8 mouse cellular contexts compared by ENCODE assay signal in the genomic region with DNA sequence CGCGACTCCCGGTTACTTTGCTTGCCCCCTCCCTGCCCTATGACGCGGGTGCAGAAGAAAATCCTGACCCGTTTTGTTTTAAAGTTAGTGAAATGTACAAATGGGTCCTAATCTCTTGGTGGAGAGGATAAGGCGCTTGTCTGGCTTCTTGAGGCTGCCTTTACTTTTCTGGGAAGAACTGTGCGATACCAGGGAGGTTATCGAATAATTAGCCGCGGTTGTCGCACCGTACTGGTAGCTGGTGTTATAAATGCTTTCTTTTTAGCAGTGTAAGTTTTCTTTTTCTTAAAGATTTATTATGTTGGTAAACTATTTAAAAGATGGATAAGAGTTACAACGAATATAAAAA. TPM values are rescaled to one million over a fixed set of nuclear protein-coding genes. Genes with fewer than 3 reads are reported as not detected.
DNase-seq lines count a peak whose midpoint lies in the region; ATAC-seq and TF ChIP-seq lines count a peak whose summit lies in the region.

No protein-coding gene starts in this region.

- H3K4me3 ChIP-seq in megakaryocyte, embryonic 14.5 days (replicated peaks), result peak overlapping the region; percentile 100
- peak overlapping the region; percentile 88 for H3K4me3 ChIP-seq in embryonic fibroblast, embryonic 13.5 days (ENCODE audit: insufficient read depth, low read length)
- peak overlapping the region; percentile 75 for H3K4me3 ChIP-seq in limb, embryonic 11.5 days (ENCODE audit: low read depth, low read length)
- H3K4me3 ChIP-seq in small intestine, adult 2 months (ENCODE audit: low read depth, low read length), result peak overlapping the region; percentile 75

- no peak overlapping the region for H3K27ac ChIP-seq in embryonic fibroblast, embryonic 13.5 days (ENCODE audit: insufficient read depth, low read length)
- H3K27ac ChIP-seq in limb, embryonic 11.5 days (replicated peaks; ENCODE audit: low read depth, low read length), result no peak overlapping the region
- peak overlapping the region; percentile 66 for H3K27ac ChIP-seq in small intestine, adult 2 months (ENCODE audit: insufficient read depth, low read depth, low read length)

- no peak for TF ChIP-seq CTCF in embryonic fibroblast, embryonic 13.5 days (IDR thresholded peaks at IDR 0.05; ENCODE audit: borderline replicate concordance, insufficient read depth, low read length)
- TF ChIP-seq CTCF in small intestine, adult 2 months (IDR thresholded peaks at IDR 0.05; ENCODE audit: extremely low read depth, insufficient read length, insufficient replicate concordance, low read depth, low read length), result no peak

- peak overlapping the region; percentile 86 for H3K4me2 ChIP-seq in limb, embryonic 11.5 days (ENCODE audit: low read depth, severe bottlenecking)

- H3K4me1 ChIP-seq in megakaryocyte, embryonic 14.5 days, result peaks cover 39% of the 10 kb centered on the region
- no peaks in the 10 kb centered on the region for H3K4me1 ChIP-seq in embryonic fibroblast, embryonic 13.5 days (ENCODE audit: control insufficient read depth, insufficient read depth, low read length)
- 0 out of 2 replicates have a peak, but pooled peaks cover 2% of the 10 kb centered on the region for H3K4me1 ChIP-seq in limb, embryonic 11.5 days (ENCODE audit: control insufficient read depth, insufficient read depth, low read length)
- H3K4me1 ChIP-seq in small intestine, adult 2 months (ENCODE audit: control insufficient read depth, insufficient read depth, insufficient read length, low read length), result no peaks in the 10 kb centered on the region; the same call in 1 of the 2 replicates

- WGBS in limb, embryonic 11.5 days, result 3% methylated on average over 14 of the region's 14 CpGs
- WGBS in small intestine, adult 2 months, result under 1% methylated on average over 14 of the region's 14 CpGs

- H3K27me3 ChIP-seq in megakaryocyte, embryonic 14.5 days (replicated peaks), result no peaks in the 10 kb centered on the region
- H3K27me3 ChIP-seq in limb, embryonic 11.5 days (ENCODE audit: control insufficient read depth, insufficient read depth, low read length), result no peaks in the 10 kb centered on the region
- H3K27me3 ChIP-seq in small intestine, adult 2 months (ENCODE audit: control insufficient read depth, insufficient read depth, low read length), result no peaks in the 10 kb centered on the region

- H3K9ac ChIP-seq in limb, embryonic 11.5 days (ENCODE audit: low read length), result peak overlapping the region; percentile 75

- peaks cover 28% of the 10 kb centered on the region for H3K36me3 ChIP-seq in megakaryocyte, embryonic 14.5 days (replicated peaks; ENCODE audit: low read length)
- H3K36me3 ChIP-seq in limb, embryonic 11.5 days (ENCODE audit: control insufficient read depth, insufficient read depth, low read length), result no peaks in the 10 kb centered on the region
- H3K36me3 ChIP-seq in small intestine, adult 2 months (ENCODE audit: control insufficient read depth, insufficient read depth, low read length), result peaks cover 3% of the 10 kb centered on the region; the same call in 1 of the 2 replicates

- TF ChIP-seq POLR2A in embryonic fibroblast, embryonic 13.5 days (IDR thresholded peaks at IDR 0.05; ENCODE audit: low read depth, low read length), result no peak
- no peak for TF ChIP-seq POLR2A in small intestine, adult 2 months (IDR thresholded peaks at IDR 0.05; ENCODE audit: low read depth, low read length)

- H3K9me3 ChIP-seq in megakaryocyte, embryonic 14.5 days, result no peaks in the 10 kb centered on the region
- no peaks in the 10 kb centered on the region for H3K9me3 ChIP-seq in limb, embryonic 11.5 days (ENCODE audit: control insufficient read depth, low read length)

- no peak for ATAC-seq in megakaryocyte, adult 5-6 weeks (ENCODE audit: poor library complexity, severe bottlenecking)
- ATAC-seq in limb, embryonic 11.5 days (ENCODE audit: insufficient number of reproducible peaks, low FRiP score, low TSS enrichment, low read depth), result no peak; the same call in 1 of the 2 replicates

- no peak for DNase-seq in limb, embryonic 11.5 days (ENCODE audit: low spot score)
- no peak for DNase-seq in adrenal gland, adult 18-20 months (ENCODE audit: low spot score in 2 of 2)
- no peak for DNase-seq in urinary bladder, postnatal 36 days (ENCODE audit: low spot score in 2 of 2)
- DNase-seq in adrenal gland, postnatal 10 days, result no peak

RNA-seq across cellular contexts. Expression of a gene that starts 0.5 kb away (rescaled TPM):
- polyA plus RNA-seq in megakaryocyte, embryonic 14.5 days (2012; ENCODE audit: insufficient read depth, low replicate concordance), result 0.03 TPM in 1 of 2 replicates, not detected in the other
- total RNA-seq in megakaryocyte, adult 5-6 weeks (2015), result 0.04 TPM in 1 of 2 replicates, not detected in the other
- 0.08 TPM in 1 of 2 replicates, not detected in the other for total RNA-seq in megakaryocyte, adult 5-6 weeks (2017)
- polyA plus RNA-seq in embryonic fibroblast, embryonic 13.5 days (2011; ENCODE audit: insufficient read length, low read depth, missing spikeins), result 0.92 and 0.97 TPM in 2 replicates
- 1.3 TPM in 2 replicates for polyA plus RNA-seq in limb, embryonic 11.5 days (2014; fragmentation: Nextera tagmentation; extraction: Ambion mirVana)
- 4.6 and 11.2 TPM in 2 replicates for polyA plus RNA-seq in small intestine, adult 2 months (2012; rRNA removed)
- total RNA-seq in adrenal gland, adult 18-20 months (2021), result under 1 TPM; 0.70 to 0.77 TPM
- 1 to 10 TPM; 1.6 to 1.7 TPM for total RNA-seq in adrenal gland, postnatal 10 days (2021)

RNA-seq across cellular contexts. Expression of a gene that starts 7.1 kb away (rescaled TPM):
- 0.30 TPM in 1 of 2 replicates, not detected in the other for polyA plus RNA-seq in megakaryocyte, embryonic 14.5 days (2012; ENCODE audit: insufficient read depth, low replicate concordance)
- 1.3 TPM in 2 replicates for total RNA-seq in megakaryocyte, adult 5-6 weeks (2015)
- total RNA-seq in megakaryocyte, adult 5-6 weeks (2017), result 0.81 and 1.6 TPM in 2 replicates
- 2.9 and 3.4 TPM in 2 replicates for polyA plus RNA-seq in embryonic fibroblast, embryonic 13.5 days (2011; ENCODE audit: insufficient read length, low read depth, missing spikeins)
- 2.4 and 2.8 TPM in 2 replicates for polyA plus RNA-seq in limb, embryonic 11.5 days (2014; fragmentation: Nextera tagmentation; extraction: Ambion mirVana)
- 20.4 and 21.1 TPM in 2 replicates for polyA plus RNA-seq in small intestine, adult 2 months (2012; rRNA removed)
- total RNA-seq in adrenal gland, adult 18-20 months (2021), result 10 to 100 TPM; 31.4 to 36.6 TPM
- 100 to 1,000 TPM in 1 of 2 experiments, 10 to 100 TPM in 1; 89.8 to 136 TPM for total RNA-seq in adrenal gland, postnatal 10 days (2021)
